Mouse (Mus musculus) sigmoid colon, adult 10 weeks (tissue): ENCODE data around the gene Ephb6. TPM values are rescaled to one million over a fixed set of nuclear protein-coding genes. Genes with fewer than 3 reads are reported as not detected.

Experiments
- polyA plus RNA-seq: library from polyadenylated mRNA; stranded (reverse); fragments of 350-450 nt; fragmentation: Illumina TruSeq; extraction: RNeasy Lipid Tissue Mini Kit (QIAGEN cat#74804); gene quantifications from one replicate; pipeline ENCODE4 v1.2.3, GENCODE M21; 2014; ENCODE audit warnings: low read depth, low replicate concordance

The Ephb6 gene
- polyA plus RNA-seq = not detected

DNA sequence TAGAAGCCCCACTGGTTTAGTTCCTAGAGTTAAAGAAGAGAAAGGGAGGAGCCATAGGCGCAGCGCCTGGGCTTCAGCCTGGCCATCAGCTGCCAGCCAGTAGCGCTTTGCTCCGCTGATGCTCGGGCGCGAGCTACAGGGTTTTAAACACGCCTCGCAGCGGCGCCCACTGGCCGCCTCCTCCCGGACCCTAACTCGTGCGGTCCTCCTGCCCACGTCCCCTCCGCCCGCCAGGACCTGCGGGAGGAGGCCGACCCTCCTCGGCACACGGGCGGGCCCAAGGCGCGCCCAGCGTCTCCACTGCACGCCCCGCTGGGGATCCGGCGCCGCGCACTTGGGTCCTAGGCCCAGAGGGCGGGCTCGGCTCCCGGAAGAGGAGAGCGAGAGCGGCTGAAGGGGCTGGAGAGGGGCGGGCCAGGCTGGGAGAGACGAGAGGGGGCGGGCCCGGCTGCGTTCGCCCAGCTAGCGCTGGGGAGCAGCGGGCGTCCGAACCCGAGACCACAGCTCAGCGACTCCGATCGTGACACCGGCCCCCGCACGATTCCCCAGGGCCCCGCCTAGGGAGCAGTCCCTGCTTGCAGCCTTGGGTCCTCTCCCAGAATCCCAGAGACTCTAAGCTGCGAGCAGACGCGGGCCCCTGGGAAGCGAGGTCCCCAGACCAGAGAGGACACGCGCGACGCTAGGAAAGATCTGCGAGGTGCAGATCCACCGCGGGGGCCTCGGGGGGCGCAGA, at the start of gene Ephb6:
Ephb6 (plus strand) TSS at position 422 of the 733 bp plus-strand sequence.

DNA sequence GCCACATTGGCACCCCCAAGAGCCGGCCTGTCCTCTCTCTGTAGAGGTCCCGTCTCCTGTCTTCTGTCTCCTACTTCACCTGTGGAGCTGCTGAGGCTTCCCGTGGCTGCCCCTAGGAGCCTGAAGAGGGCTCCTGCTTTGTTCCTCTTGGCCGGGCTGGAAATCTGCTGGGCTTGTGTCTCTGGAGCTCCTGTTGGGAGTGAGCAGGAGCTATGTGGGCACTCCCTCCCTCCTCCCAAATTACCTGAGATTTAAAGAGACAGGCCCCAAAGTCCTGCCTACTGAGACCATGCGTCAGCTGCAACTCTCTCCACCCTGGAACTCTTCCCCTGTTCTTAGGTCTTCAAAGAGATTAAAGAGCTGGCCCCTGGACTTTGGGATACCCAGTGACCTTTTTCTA, 30.9 kb downstream of the Ephb6 start, which contains the start of gene Trpv6:
Trpv6 (minus strand) TSS at position 228 of the 400 bp plus-strand sequence.

Other genes with a start within 250 kb of the Ephb6 start
- not detected for gene Prss3, start 227.8 kb upstream of the Ephb6 start, polyA plus RNA-seq
- gene Gm5771, start 213.1 kb upstream of the Ephb6 start, polyA plus RNA-seq = not detected
- not detected for gene Gm10334, start 159.3 kb upstream of the Ephb6 start, polyA plus RNA-seq
- not detected for gene Prss1, start 146.6 kb upstream of the Ephb6 start, polyA plus RNA-seq
- 2.5 TPM for gene Prss2, start 83.7 kb upstream of the Ephb6 start, polyA plus RNA-seq
- gene Trpv6, start 30.9 kb downstream of the Ephb6 start, polyA plus RNA-seq = 2.2 TPM
- gene Trpv5, start 75.3 kb downstream of the Ephb6 start, polyA plus RNA-seq = not detected
- gene Llcfc1, start 78.9 kb downstream of the Ephb6 start, polyA plus RNA-seq = not detected
- not detected for gene Kel, start 98.9 kb downstream of the Ephb6 start, polyA plus RNA-seq
- gene Olfr459, start 169.7 kb downstream of the Ephb6 start, polyA plus RNA-seq = not detected
- not detected for gene Pip, start 242.1 kb downstream of the Ephb6 start, polyA plus RNA-seq
- gene Sval2, start 247.5 kb downstream of the Ephb6 start, polyA plus RNA-seq = not detected